Mouse (Mus musculus) heart, postnatal 0 days (tissue): ENCODE data around the gene Bnc1. TPM values are rescaled to one million over a fixed set of nuclear protein-coding genes. Genes with fewer than 3 reads are reported as not detected.

Experiments
- ATAC-seq: fragments of 200-750 bp; cut with Nextera tagmentation; 2 replicates; pipeline ENCODE4 v1.8.0; 2017; ENCODE audit warnings: low read depth, moderate number of reproducible peaks, moderate library complexity; ENCODE audit not compliant: insufficient read depth
- DNase-seq: peaks from one replicate; pipeline ENCODE4 v3.0.0-alpha.2; 2016; ENCODE audit warnings: low spot score
- H3K27ac ChIP-seq: fragments of 300-500 bp; sonication (generic); 2 replicates; pipeline ENCODE4 v1.5.1; 2014; ENCODE audit warnings: low read depth, mild to moderate bottlenecking
- H3K27me3 ChIP-seq: fragments of 300-500 bp; sonication (generic); 2 replicates; pipeline ENCODE4 v1.6.1; 2014; ENCODE audit warnings: low read length, mixed read lengths; ENCODE audit not compliant: control insufficient read depth, insufficient read depth
- H3K36me3 ChIP-seq: fragments of 300-500 bp; sonication (generic); replicated peaks from 2 replicates; pipeline ENCODE4 v1.6.1; 2014; ENCODE audit warnings: low read length, mixed read lengths; ENCODE audit not compliant: control insufficient read depth, insufficient read depth
- H3K4me1 ChIP-seq: fragments of 300-500 bp; sonication (generic); 2 replicates; pipeline ENCODE4 v1.6.1; 2014; ENCODE audit warnings: antibody characterized with exemption; ENCODE audit not compliant: control insufficient read depth, insufficient read depth
- H3K4me2 ChIP-seq: fragments of 300-500 bp; sonication (generic); 2 replicates; pipeline ENCODE4 v1.6.1; 2014; ENCODE audit warnings: low read depth, mild to moderate bottlenecking, low read length, moderate library complexity
- H3K4me3 ChIP-seq: fragments of 300-500 bp; sonication (generic); 2 replicates; pipeline ENCODE4 v1.5.1; 2014; ENCODE audit warnings: low read depth, low read length
- H3K9ac ChIP-seq: fragments of 300-500 bp; sonication (generic); replicated peaks from 2 replicates; pipeline ENCODE4 v1.6.1; 2014; ENCODE audit warnings: low read depth, low read length, mixed read lengths
- H3K9me3 ChIP-seq: fragments of 300-500 bp; sonication (generic); replicated peaks from 2 replicates; pipeline ENCODE4 v1.6.1; 2016; ENCODE audit warnings: low read length; ENCODE audit not compliant: control insufficient read depth
- CTCF ChIP-seq: IDR thresholded peaks from 2 replicates; pipeline ENCODE4 v1.5.1; 2016; ENCODE audit warnings: antibody characterized with exemption, control low read depth, low read depth
- EP300 ChIP-seq: IDR thresholded peaks from 2 replicates; pipeline ENCODE4 v1.6.1; 2016; ENCODE audit warnings: antibody characterized with exemption, low read depth
- WGBS: fragments of 180-500 bp; shearing (Covaris S2); extraction: QIAGEN DNeasy Blood & Tissue Kit; methylation state at CpG from one replicate; pipeline ENCODE4 v1.1.7; 2014; 5-methylcytosine and 5-hydroxymethylcytosine counted together
- polyA plus RNA-seq: library from polyadenylated mRNA; unstranded; fragments of >200 nt; fragmentation: Nextera tagmentation; extraction: Ambion mirVana; gene quantifications from 2 replicates; pipeline ENCODE4 v1.2.1, GENCODE M21; 2015
- total RNA-seq: library from RNA; depleted of rRNA; stranded (reverse); fragments of >200 nt; gene quantifications from 2 replicates; pipeline ENCODE4 v1.2.3, GENCODE M21; 2014; ENCODE audit warnings: low replicate concordance

Gene Bnc1
- total and polyA plus RNA-seq, 2 experiments from 2014 or later, result 1.2 to 4.7 TPM

GRCm38 (mm10) chr7:81993140-81993539 is 1.0 kb upstream of the Bnc1 start:
- 56% methylated on average over 7 of the region's 7 CpGs for WGBS
- H3K9me3 ChIP-seq, result no peaks in the 10 kb centered on the region
- H3K4me2 ChIP-seq, result no peak overlapping the region
- no peak overlapping the region for H3K27ac ChIP-seq
- TF ChIP-seq EP300, result no peak
- no peak for TF ChIP-seq CTCF
- H3K27me3 ChIP-seq, result peaks cover 90% of the 10 kb centered on the region
- H3K36me3 ChIP-seq, result no peaks in the 10 kb centered on the region
- no peak overlapping the region for H3K9ac ChIP-seq
- ATAC-seq, result no peak
- no peaks in the 10 kb centered on the region for H3K4me1 ChIP-seq
- peak overlapping the region; percentile 56 for H3K4me3 ChIP-seq
- no peak for DNase-seq

DNA sequence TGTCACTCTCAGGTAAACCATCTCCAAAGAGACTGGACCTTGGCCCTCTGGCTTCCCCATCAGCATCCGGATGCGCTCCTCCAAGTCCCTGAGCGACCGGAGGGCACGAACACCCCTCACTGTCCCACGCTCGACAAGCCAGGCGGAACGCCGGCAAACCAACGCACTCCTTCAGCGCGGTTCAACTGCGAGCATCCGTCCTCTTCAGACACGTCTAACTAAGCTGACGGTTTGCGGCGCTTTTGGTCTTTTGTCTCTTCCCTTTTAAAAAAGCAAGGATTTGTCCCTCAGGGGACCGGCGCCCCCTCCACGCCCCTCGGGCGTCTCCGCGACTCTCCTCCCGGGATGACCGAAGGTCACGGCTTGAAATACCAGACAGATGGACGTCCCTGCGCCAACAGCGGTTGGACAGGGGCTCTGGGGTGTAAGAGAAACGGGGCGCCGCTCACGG is 456 bp downstream of the Bnc1 start:
- no peak overlapping the region for H3K27ac ChIP-seq
- 0 out of 2 replicates have a peak overlapping the region, but pooled peaks have one; percentile 4 for H3K9ac ChIP-seq
- H3K4me1 ChIP-seq, result no peaks in the 10 kb centered on the region
- H3K27me3 ChIP-seq, result peaks cover 85% of the 10 kb centered on the region
- ATAC-seq (no peak), DNase-seq (no peak)
- peak overlapping the region; percentile 56 for H3K4me3 ChIP-seq
- H3K9me3 ChIP-seq, result no peaks in the 10 kb centered on the region
- H3K4me2 ChIP-seq, result peak overlapping the region; percentile 86
- TF ChIP-seq EP300 (no peak), CTCF (no peak)
- H3K36me3 ChIP-seq, result no peaks in the 10 kb centered on the region
- under 1% methylated on average over 36 of the region's 36 CpGs for WGBS

DNA sequence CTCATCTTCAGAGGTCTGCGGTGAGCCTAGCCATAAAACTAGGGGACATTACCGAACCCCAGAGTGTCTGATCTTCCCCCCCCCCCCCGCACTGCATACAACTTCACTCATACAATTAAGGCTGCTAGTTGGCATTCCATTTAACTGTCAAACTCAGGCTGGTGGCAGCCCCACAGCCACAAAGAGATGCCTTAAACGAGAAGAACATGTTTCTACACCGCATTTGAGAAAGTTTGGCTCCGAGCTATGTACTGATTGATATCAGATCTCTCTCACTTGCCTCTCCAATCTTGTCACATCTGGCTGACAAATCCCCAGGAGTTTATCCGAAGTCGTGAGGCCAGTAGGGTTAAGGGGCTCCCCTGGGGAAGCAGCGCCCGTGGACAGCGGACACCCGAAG is 976 bp downstream of the Bnc1 start:
- Histone ChIP-seq H3K4me3 (peak overlapping the region; percentile 56), H3K9me3 (no peaks in the 10 kb centered on the region), H3K4me2 (no peak overlapping the region), H3K27ac (no peak overlapping the region), H3K4me1 (no peaks in the 10 kb centered on the region), H3K27me3 (peaks cover 83% of the 10 kb centered on the region), H3K36me3 (no peaks in the 10 kb centered on the region), H3K9ac (no peak overlapping the region)
- ATAC-seq, result no peak
- TF ChIP-seq CTCF (no peak), EP300 (no peak)
- 9% methylated on average over 12 of the region's 12 CpGs for WGBS
- no peak for DNase-seq

DNA sequence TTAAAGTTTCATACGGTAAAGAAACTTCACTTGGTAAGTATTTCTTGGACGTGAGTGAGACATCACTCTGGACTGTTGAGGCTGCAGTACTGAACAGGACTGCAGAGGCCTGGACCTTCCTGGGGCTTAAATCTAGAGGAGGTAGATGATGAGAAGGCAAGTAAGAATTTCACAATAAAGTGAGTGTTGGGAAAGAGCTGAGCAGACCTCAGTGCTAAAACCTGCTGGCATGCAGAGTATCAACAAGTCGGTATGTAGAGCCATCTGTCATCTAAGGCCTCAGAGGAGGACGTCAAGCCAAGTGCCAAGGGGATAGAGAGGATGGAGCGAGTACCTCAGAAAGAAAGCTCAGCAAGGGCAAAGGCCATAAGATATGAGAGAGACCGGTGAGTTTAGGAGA is 8.4 kb downstream of the Bnc1 start:
- TF ChIP-seq EP300, result no peak
- no peak for TF ChIP-seq CTCF
- Histone ChIP-seq H3K4me3 (no peak overlapping the region), H3K9ac (no peak overlapping the region), H3K4me1 (no peaks in the 10 kb centered on the region), H3K4me2 (no peak overlapping the region), H3K27me3 (peaks cover 10% of the 10 kb centered on the region), H3K27ac (no peak overlapping the region), H3K9me3 (no peaks in the 10 kb centered on the region), H3K36me3 (no peaks in the 10 kb centered on the region)
- ATAC-seq, result no peak
- 62% methylated on average over 6 of the region's 6 CpGs for WGBS
- DNase-seq, result no peak

DNA sequence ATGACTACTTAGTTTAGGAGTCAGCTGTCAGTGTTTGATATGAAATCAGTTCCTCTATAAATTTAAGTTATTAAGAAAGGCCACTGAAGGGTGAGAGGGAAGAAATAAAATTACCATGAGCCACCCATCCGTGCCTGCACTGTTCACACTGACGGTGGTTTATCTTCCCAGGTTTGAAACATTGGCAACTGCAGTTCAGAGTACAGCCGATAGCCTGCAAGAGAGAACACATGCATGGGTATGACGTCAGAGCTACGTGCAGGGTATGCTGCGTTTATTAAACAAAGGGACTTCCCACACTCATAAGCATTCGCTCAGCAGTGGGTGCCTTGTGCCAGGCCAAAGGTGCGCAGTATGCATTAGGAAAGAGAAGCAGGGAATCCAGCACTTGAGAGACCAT is 13.8 kb downstream of the Bnc1 start:
- Histone ChIP-seq H3K4me2 (no peak overlapping the region), H3K9me3 (no peaks in the 10 kb centered on the region), H3K27me3 (no peaks in the 10 kb centered on the region), H3K36me3 (no peaks in the 10 kb centered on the region), H3K9ac (no peak overlapping the region), H3K4me1 (no peaks in the 10 kb centered on the region), H3K27ac (no peak overlapping the region), H3K4me3 (no peak overlapping the region)
- TF ChIP-seq CTCF (no peak), EP300 (no peak)
- no peak for DNase-seq
- ATAC-seq, result no peak
- WGBS, result 67% methylated on average over 8 of the region's 8 CpGs

- Histone ChIP-seq H3K9me3 (no peaks in the 10 kb centered on the region), H3K36me3 (no peaks in the 10 kb centered on the region), H3K9ac (no peak overlapping the region), H3K27me3 (0 out of 2 replicates have a peak, but pooled peaks cover 4% of the 10 kb centered on the region), H3K27ac (no peak overlapping the region), H3K4me2 (no peak overlapping the region), H3K4me1 (no peaks in the 10 kb centered on the region), H3K4me3 (no peak overlapping the region)
- 87% methylated on average over 10 of the region's 10 CpGs for WGBS
- ATAC-seq, result no peak
- no peak for DNase-seq
- no peak for TF ChIP-seq EP300
- no peak for TF ChIP-seq CTCF
Measured at GRCm38 (mm10) chr7:81974616-81975015, 17.5 kb downstream of the Bnc1 start.
